Mouse (Mus musculus) v-Abl transformed pro-B cells (cell line): ENCODE measurements around the gene Sergef.

ENCODE experiments used
- in situ Hi-C, 2 experiments: fragments of 400-800 bp; cut with MboI; formaldehyde crosslinking; loops; one replicate each; pipeline ENCODE4 v1.15.1; 2025; ENCODE audit not compliant: unreplicated experiment in 2 of 2

Gene Sergef

GRCm38 (mm10) chr7:46393718-46394511 lies 245.7 kb downstream of the Sergef start:
- in situ Hi-C loops, result loop anchor here (5.0 to 10.0 kb wide), 4 partner anchors 33 to 381 kb away; no protein-coding TSS in a partner anchor
